Mouse (Mus musculus) intestine, postnatal 0 days (tissue): ENCODE measurements around the gene Pck2. TPM values are rescaled to one million over a fixed set of nuclear protein-coding genes. Genes with fewer than 3 reads are reported as not detected.

Experiments
- ATAC-seq: fragments of 200-750 bp; cut with Nextera tagmentation; 2 replicates; pipeline ENCODE4 v1.8.0; 2017; ENCODE audit warnings: mild to moderate bottlenecking, moderate TSS enrichment, moderate library complexity
- H3K27ac ChIP-seq: fragments of 300-500 bp; sonication (generic); 2 replicates; pipeline ENCODE4 v1.5.1; 2014; ENCODE audit warnings: mild to moderate bottlenecking, low read depth, low read length, moderate library complexity
- H3K27me3 ChIP-seq: fragments of 300-500 bp; sonication (generic); replicated peaks from 2 replicates; pipeline ENCODE4 v1.6.1; 2014; ENCODE audit warnings: low read length, mixed read lengths; ENCODE audit not compliant: control insufficient read depth, insufficient read depth
- H3K36me3 ChIP-seq: fragments of 300-500 bp; sonication (generic); 2 replicates; pipeline ENCODE4 v1.6.1; 2014; ENCODE audit warnings: mild to moderate bottlenecking, moderate library complexity; ENCODE audit not compliant: control insufficient read depth, insufficient read depth
- H3K4me1 ChIP-seq: fragments of 300-500 bp; sonication (generic); replicated peaks from 2 replicates; pipeline ENCODE4 v1.6.1; 2014; ENCODE audit warnings: antibody characterized with exemption, low read length, mixed read lengths; ENCODE audit not compliant: control insufficient read depth, insufficient read depth
- H3K4me2 ChIP-seq: fragments of 300-500 bp; sonication (generic); replicated peaks from 2 replicates; pipeline ENCODE4 v1.6.1; 2014; ENCODE audit warnings: low read depth, mild to moderate bottlenecking, moderate library complexity
- H3K4me3 ChIP-seq: fragments of 300-500 bp; sonication (generic); 2 replicates; pipeline ENCODE4 v1.5.1; 2014; ENCODE audit warnings: low read depth, low read length
- H3K9ac ChIP-seq: fragments of 300-500 bp; sonication (generic); 2 replicates; pipeline ENCODE4 v1.6.1; 2014; ENCODE audit warnings: mild to moderate bottlenecking, low read depth, low read length
- H3K9me3 ChIP-seq: fragments of 300-500 bp; sonication (generic); 2 replicates; pipeline ENCODE4 v1.6.1; 2016; ENCODE audit warnings: mixed run types; ENCODE audit not compliant: control insufficient read depth
- CTCF ChIP-seq: sonication (generic); IDR thresholded peaks from 2 replicates; pipeline ENCODE4 v1.5.1; 2016; ENCODE audit warnings: low read depth, mild to moderate bottlenecking, control low read depth, antibody characterized with exemption, moderate library complexity
- WGBS: fragments of 180-500 bp; shearing (Covaris S2); extraction: QIAGEN DNeasy Blood & Tissue Kit; methylation state at CpG from one replicate; pipeline ENCODE4 v1.1.7; 2014; 5-methylcytosine and 5-hydroxymethylcytosine counted together
- polyA plus RNA-seq: library from polyadenylated mRNA; unstranded; fragments of >200 nt; fragmentation: Nextera tagmentation; extraction: Ambion mirVana; gene quantifications from 2 replicates; pipeline ENCODE4 v1.2.1, GENCODE M21; 2015

The Pck2 gene
- polyA plus RNA-seq, 1 experiment from 2014 or later = 17.6 TPM

DNA sequence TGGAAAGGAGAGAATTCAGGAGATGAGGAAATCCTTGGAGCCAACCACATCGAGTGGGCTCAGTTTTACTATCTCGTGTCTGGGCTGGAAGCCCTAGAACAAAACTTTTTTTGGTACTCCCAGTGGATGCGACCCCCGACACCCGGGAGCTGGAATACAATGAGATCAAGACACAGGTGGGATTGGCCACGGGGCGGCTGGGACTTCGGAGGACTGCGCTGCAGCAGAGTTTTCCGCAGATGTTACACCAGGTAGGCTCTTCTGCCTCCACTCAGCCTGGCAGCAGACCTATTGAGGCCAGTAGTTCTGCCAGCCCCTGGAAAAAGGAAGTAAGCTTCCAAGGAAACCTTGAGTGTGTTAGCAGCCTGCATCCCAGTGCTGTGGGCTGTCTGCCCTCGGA is 23.2 kb downstream of the Pck2 start:
- Histone ChIP-seq H3K4me1 (no peaks in the 10 kb centered on the region), H3K4me3 (no peak overlapping the region), H3K36me3 (peaks cover 57% of the 10 kb centered on the region), H3K9me3 (no peaks in the 10 kb centered on the region), H3K9ac (no peak overlapping the region), H3K4me2 (no peak overlapping the region), H3K27ac (no peak overlapping the region), H3K27me3 (no peaks in the 10 kb centered on the region)
- no peak for TF ChIP-seq CTCF
- ATAC-seq = no peak
- WGBS = 93% methylated on average over 11 of the region's 11 CpGs

- no peaks in the 10 kb centered on the region for H3K4me1 ChIP-seq
- H3K9me3 ChIP-seq = no peaks in the 10 kb centered on the region
- H3K9ac ChIP-seq = no peak overlapping the region
- H3K4me3 ChIP-seq = no peak overlapping the region
- peak; percentile 48 for TF ChIP-seq CTCF
- H3K27me3 ChIP-seq = no peaks in the 10 kb centered on the region
- H3K36me3 ChIP-seq = peaks cover 76% of the 10 kb centered on the region
- H3K4me2 ChIP-seq = no peak overlapping the region
- no peak for ATAC-seq
- H3K27ac ChIP-seq = no peak overlapping the region
- WGBS = 61% methylated on average over 3 of the region's 3 CpGs
Observed at GRCm38 (mm10) chr14:55565748-55566147, 25.7 kb downstream of the Pck2 start.

- H3K27me3 ChIP-seq = no peaks in the 10 kb centered on the region
- 71% methylated on average over 3 of the region's 3 CpGs for WGBS
- no peak overlapping the region for H3K27ac ChIP-seq
- H3K4me1 ChIP-seq = no peaks in the 10 kb centered on the region
- ATAC-seq = no peak
- no peak overlapping the region for H3K9ac ChIP-seq
- no peak for TF ChIP-seq CTCF
- no peak overlapping the region for H3K4me2 ChIP-seq
- peaks cover 75% of the 10 kb centered on the region for H3K36me3 ChIP-seq
- H3K9me3 ChIP-seq = no peaks in the 10 kb centered on the region
- H3K4me3 ChIP-seq = no peak overlapping the region
Observed at GRCm38 (mm10) chr14:55567496-55567895, 27.4 kb downstream of the Pck2 start.

- Histone ChIP-seq H3K9me3 (no peaks in the 10 kb centered on the region), H3K4me1 (no peaks in the 10 kb centered on the region), H3K27ac (no peak overlapping the region), H3K4me2 (no peak overlapping the region), H3K9ac (no peak overlapping the region), H3K36me3 (peaks cover 45% of the 10 kb centered on the region), H3K27me3 (no peaks in the 10 kb centered on the region), H3K4me3 (no peak overlapping the region)
- no peak for TF ChIP-seq CTCF
- WGBS = 81% methylated on average over 2 of the region's 2 CpGs
- ATAC-seq = no peak
Observed at GRCm38 (mm10) chr14:55570588-55570987, 30.5 kb downstream of the Pck2 start.

GRCm38 (mm10) chr14:55571760-55572159 is 31.7 kb downstream of the Pck2 start:
- Histone ChIP-seq H3K27me3 (no peaks in the 10 kb centered on the region), H3K4me3 (no peak overlapping the region), H3K4me2 (no peak overlapping the region), H3K36me3 (peaks cover 33% of the 10 kb centered on the region), H3K9me3 (no peaks in the 10 kb centered on the region), H3K9ac (no peak overlapping the region), H3K27ac (no peak overlapping the region), H3K4me1 (no peaks in the 10 kb centered on the region)
- TF ChIP-seq CTCF = no peak
- no peak for ATAC-seq

GRCm38 (mm10) chr14:55575302-55575701 is 35.2 kb downstream of the Pck2 start, which contains the start of gene Fitm1:
Fitm1 (plus strand) TSS chr14:55575617.
- Histone ChIP-seq H3K36me3 (peaks cover 5% of the 10 kb centered on the region; the same call in 1 of the 2 replicates), H3K4me1 (0 out of 2 replicates have a peak, but pooled peaks cover 4% of the 10 kb centered on the region), H3K9me3 (no peaks in the 10 kb centered on the region), H3K4me2 (no peak within 1 kb of the TSS), H3K27ac (no peak within 1 kb of the TSS), H3K9ac (no peak within 1 kb of the TSS), H3K27me3 (no peaks in the 10 kb centered on the region), H3K4me3 (no peak within 1 kb of the TSS)
- ATAC-seq = no peak
- TF ChIP-seq CTCF = no peak
- WGBS = 71% methylated on average over 8 of the region's 8 CpGs

- Histone ChIP-seq H3K9me3 (no peaks in the 10 kb centered on the region), H3K4me3 (no peak overlapping the region), H3K27me3 (no peaks in the 10 kb centered on the region), H3K36me3 (peaks cover 8% of the 10 kb centered on the region; the same call in 1 of the 2 replicates), H3K4me1 (0 out of 2 replicates have a peak, but pooled peaks cover 4% of the 10 kb centered on the region), H3K4me2 (no peak overlapping the region), H3K9ac (no peak overlapping the region), H3K27ac (no peak overlapping the region)
- no peak for ATAC-seq
- 76% methylated on average over 13 of the region's 13 CpGs for WGBS
- TF ChIP-seq CTCF = no peak
Observed at GRCm38 (mm10) chr14:55575711-55576110, 35.6 kb downstream of the Pck2 start.
